Mouse (Mus musculus): Measurements from ENCODE around the gene Esr1.

GRCm38 (mm10) chr10:4974246-4974645 is 362.9 kb downstream of the Esr1 start:
- TF ChIP-seq POLR2A (IDR thresholded peaks at IDR 0.05; ENCODE audit: extremely low read depth, insufficient read depth, low read length) = no peak
- no peak for TF ChIP-seq CTCF (IDR thresholded peaks at IDR 0.05; ENCODE audit: low read depth, low read length)
